Mouse (Mus musculus): ENCODE measurements at regions not wholly inside any gene's neighbourhood (a gene's known extent, or its start where the extent isn't known, plus 50 kb on each side); places are given as distances from the start of the nearest gene placed in this dataset.

DNA sequence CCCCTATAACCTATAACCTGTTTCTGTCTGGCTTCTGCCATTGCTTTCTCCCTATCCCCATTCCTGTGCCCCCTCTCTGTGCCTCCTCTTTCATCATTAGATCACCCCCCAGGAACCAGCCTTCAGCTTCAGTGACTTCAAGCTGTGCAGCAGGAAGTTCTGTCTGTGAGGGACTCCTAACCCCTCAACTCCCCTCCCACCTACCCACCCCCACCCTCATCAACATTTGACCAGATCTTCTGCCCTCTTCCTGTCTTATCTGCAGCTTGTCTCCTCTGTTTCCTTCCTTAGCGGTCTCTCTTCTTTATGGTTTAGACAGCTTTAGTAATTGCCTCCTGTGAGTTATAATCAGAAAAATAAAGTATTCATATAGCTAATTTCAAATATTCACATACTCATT is 266.6 kb upstream of the Gm765 start:
- DNase-seq (ENCODE audit: low spot score) = no peak

- DNase-seq (ENCODE audit: low spot score) = no peak
Measured at GRCm38 (mm10) chr6:98606680-98607079, 264.1 kb upstream of the Gm765 start.

GRCm38 (mm10) chr6:98597612-98598011 is 255.1 kb upstream of the Gm765 start:
- no peak for DNase-seq (ENCODE audit: low spot score)

DNA sequence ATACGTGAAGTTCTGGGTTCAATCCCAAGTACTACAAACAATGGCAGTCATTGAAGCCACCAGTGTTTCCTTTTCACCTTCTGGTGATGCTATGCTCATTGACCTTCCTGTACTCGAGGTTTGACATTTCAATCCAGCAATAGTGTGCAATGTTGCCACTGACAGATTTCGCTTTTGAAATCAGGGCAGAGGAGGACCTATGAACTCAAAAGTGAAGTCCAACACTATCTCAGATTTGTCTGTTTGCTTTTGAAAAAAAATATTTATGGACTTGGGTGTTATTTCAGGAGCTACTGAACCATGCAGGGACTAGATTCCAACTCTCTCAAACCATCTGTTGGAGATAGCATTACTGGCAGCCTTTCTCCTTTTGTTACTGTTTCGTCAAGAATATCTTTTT is 248.4 kb upstream of the Gm765 start:
- DNase-seq (ENCODE audit: low spot score) = no peak

DNA sequence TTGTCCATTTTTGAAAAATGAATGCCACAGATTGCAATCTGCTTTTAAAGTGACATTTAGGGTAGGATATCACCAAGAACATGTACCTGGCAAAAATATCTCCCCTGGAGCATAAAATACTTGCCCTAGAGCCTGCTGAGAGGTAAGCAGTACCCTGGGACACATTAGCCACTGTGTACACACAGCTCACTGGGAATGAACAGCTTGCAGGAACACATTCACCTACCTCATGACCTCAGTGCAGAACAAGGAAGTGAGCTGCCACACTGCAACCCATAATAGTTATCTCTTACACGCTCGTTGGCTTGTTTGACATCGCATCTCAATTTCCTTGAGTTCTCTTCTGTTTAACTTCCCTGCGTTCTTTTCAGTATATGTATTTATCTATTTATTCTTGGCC is 246.4 kb upstream of the Gm765 start:
- no peak for DNase-seq (ENCODE audit: low spot score)

- DNase-seq (ENCODE audit: low spot score) = no peak
Measured at GRCm38 (mm10) chr6:98584541-98584940, 242.0 kb upstream of the Gm765 start.

DNA sequence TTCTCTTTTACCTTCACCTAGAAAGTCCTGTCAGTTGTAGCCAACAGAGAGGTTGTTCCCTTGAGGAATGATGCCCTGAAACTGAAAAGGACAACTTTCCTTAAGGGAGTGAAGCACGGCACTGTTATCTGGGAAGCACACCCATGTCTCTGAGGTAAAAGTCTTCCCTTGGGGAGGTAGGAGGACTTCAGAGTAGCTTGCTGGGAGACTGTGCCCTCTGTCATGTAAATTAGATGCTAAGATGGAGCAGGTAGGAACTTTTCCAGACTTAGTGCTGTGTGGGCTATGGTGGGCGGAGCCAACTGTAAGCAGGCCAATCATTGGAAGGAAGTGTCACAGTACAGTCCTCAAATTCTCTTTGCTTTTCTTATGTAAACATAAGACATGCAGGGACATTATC is 240.3 kb upstream of the Gm765 start:
- no peak for DNase-seq (ENCODE audit: low spot score)

GRCm38 (mm10) chr6:98575227-98575626 is 232.7 kb upstream of the Gm765 start:
- no peak for DNase-seq (ENCODE audit: low spot score)

DNA sequence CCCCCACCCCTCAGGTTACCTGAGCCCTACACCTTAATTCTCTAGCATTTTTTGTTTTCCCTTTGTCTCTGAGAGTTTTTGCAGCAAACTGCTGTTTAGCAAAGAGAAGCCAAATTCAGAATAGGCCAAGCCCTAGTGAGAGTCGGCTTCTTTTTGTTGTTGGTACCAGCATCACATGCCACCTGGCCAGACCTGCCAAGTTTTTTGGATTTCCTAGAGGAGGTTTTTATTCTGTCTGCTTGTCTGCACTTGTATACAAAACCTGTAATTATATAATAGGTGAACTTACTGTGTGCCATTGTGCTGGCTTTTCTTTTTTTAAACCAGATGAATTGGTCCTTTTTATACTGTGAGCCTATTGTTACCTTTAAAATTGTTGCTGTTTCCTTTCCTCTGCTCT is 213.1 kb upstream of the Gm765 start:
- DNase-seq (ENCODE audit: low spot score) = no peak

- no peak for DNase-seq (ENCODE audit: low spot score)
Measured at GRCm38 (mm10) chr6:98553922-98554321, 211.4 kb upstream of the Gm765 start.

DNA sequence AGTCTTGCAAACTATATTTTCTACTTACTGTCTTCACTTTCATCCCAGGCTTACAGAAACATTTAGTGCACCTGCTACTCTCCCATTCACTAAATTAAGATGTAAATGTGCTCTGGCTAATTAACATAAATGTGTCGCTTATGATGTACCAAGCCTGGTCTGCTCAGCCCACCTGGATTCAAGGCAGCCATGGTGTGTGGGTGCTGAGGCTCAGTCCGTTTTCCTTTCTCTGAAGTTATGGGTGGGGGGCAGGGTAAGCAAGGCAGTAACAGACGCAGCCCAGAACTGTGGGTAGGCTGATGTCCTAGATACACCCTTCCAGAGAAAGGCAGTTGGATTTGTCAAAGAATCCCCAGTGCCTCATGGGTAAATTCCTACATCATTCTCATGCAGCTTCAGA is 209.2 kb upstream of the Gm765 start:
- DNase-seq (ENCODE audit: low spot score) = no peak

- no peak for DNase-seq (ENCODE audit: low spot score)
Measured at GRCm38 (mm10) chr6:98526882-98527440, 184.4 kb upstream of the Gm765 start.

DNA sequence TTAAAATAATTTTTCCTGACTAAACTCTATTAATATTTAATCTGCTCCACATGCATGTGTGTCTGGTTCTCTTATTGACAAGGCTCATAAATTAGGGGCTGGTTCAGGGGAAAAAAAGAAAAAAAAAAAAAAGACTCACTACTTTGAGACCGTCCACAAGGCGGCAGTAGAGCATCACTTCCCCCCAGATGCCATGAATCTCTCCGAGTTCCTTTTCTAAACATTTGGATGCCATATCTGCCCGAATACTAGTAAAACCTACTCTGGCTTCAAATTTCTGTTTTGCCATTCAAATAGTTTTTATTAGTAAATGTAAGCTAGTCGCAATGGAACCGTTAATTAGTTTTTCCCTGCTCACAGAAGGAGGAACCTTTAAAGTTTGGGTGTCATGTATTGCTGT is 182.7 kb upstream of the Gm765 start:
- peak; percentile 79 for DNase-seq (ENCODE audit: low spot score)

GRCm38 (mm10) chr6:98524659-98525058 is 182.1 kb upstream of the Gm765 start:
- no peak for DNase-seq (ENCODE audit: low spot score)

DNA sequence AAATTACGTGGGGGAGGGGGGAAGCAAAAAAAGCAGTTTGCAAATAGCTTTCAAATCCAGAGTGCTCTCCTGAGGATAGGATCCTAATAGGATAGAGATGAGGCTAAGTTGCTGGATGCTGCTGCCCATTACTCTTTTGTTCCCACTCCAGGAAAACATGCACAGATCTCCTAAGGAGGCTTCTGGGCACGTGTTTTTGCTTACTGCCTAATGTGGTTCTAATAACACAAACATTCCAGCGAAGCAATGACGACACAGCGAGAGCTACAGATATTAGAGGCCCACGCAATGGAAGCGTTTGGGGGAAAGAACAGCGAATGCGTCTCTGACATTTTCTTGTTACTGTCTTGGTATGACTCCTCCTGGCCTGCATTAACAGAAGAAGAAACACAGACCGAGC is 179.0 kb upstream of the Gm765 start:
- DNase-seq (ENCODE audit: low spot score) = no peak

- no peak for DNase-seq (ENCODE audit: low spot score)
Measured at GRCm38 (mm10) chr6:98514826-98515225, 172.3 kb upstream of the Gm765 start.

DNA sequence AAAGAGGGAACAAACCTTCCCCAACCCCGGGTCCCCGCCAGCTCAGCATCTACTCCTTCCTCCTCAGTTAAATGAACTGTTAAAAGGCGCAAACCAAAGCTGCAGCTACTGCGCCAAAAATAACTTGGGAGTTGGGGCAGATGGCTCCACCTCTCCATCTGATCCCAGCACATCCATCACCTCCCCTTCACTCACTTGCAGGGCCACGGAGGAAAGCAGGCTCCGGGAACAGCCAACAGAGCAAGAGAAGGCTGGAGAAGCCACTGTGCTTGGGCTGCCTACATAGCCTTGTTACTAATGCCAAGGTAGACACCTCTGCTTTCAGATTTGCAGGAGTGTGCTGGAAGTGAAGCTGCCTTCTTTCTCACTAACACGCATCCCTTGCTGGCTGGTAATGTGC is 171.8 kb upstream of the Gm765 start:
- DNase-seq (ENCODE audit: low spot score) = no peak

DNA sequence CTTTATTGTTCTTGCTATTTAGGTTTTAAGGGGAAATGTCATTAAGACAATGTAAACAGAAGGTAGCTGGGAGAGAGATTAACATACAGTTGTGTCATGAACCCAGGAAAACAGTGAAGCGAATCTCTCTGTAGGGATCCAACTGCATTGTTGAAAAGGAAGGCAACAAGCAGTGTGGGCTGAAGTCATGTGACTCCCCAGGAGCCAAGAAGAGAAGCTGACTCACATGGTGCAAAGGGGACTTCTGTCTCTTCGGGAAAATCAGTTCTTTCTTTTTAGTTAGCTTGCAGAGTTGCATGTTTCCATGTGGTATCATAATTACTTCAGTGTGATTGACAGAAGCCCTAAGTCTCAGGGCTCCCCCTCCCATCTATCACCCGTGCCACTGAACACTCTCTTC is 170.7 kb upstream of the Gm765 start:
- no peak for DNase-seq (ENCODE audit: low spot score)

DNA sequence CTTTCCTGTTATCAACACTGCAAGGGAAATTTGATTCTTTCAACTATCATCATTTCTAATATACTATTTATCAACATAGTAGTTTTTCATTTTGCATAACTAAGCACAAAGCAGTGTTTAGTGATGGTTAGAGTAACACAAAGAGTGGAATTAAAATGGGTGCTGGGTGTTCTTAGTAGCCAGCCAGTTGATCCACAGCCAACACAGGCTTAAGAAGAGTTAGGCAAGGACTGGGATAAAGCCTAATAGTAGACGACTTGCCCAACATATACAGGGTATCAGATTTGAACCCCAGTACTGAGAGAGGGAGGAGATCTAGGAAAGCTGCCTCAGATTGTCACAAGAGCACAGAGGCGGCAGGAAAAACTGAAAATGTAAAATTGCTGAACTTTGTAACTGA is 160.2 kb upstream of the Gm765 start:
- no peak for DNase-seq (ENCODE audit: low spot score)

GRCm38 (mm10) chr6:98499721-98500120 is 157.2 kb upstream of the Gm765 start:
- no peak for DNase-seq (ENCODE audit: low spot score)

DNA sequence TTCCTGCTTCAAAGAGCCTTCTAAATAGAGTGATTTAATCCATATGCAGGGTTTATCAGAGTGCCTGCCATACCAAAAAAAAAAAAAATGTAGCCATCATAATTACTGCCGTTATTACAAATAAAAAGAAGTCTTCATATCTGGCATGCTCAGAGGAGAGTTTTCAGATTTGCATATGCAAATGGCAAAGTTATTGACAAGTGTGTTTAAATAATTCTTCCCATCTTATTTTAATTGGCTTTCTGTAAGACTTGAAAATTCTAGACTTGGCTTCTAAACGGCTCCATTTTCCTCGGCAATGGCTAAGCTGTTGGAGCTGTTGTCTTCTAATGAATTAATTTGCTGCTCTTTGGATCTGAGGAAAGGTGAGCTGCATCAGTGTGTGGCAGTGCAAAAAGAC is 144.1 kb upstream of the Gm765 start:
- no peak for DNase-seq (ENCODE audit: low spot score)

DNA sequence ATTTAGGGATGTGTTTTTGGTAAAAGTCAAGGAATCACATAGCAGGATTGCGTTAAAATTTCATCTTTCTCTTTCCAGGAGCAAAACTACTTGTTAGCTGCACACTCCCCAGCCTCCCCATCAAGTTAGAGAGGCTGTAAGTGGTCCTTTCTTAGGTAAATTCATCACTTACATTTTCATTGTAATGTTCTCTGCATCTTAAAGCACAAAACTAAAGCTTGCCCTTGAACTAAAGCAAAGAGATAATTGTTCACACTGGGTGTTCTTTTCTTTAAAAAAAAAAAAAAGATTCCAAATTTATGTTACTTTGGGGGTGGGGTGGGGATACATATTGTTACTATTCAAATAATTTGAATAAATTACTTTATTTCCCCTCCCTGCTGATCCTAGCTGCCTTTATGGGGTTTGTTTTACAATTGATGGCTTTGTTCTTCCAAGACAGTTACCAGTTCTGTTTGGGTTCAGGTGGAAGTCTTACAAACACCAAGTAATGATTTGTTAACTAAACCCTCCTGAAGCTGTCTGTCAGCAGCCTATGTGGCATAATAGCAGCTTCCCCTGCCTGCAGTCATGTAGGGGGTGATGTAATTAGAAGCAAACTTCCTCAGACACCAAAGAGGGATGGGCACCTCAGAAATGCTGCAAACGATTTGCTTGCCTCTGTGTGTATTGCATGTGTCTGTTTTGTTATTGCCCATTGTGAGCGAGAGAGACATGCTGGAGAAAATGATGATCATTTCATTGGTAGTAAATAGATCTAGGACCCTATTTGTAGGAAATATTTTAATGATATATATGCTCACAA is 141.0 kb upstream of the Gm765 start:
- DNase-seq (ENCODE audit: low spot score) = no peak

DNA sequence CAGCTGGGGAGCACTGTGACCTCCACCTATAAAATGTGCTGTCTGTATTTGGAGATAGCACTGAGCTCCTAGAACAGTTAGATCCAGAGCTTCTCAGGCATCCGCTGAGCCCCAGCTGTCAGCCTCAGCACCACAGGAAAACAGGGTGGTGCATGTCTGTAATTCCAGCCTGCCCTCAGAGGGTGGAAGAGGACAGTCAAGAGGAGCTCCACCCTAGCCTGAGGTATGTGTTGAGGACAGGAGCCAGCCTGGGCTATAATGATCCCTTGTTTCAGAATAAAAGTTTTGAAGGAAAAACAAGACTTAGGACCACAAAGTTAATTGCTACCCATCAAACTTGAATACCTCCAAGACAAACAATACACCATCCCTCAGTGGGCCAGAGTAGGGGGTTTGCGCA is 139.8 kb upstream of the Gm765 start:
- no peak for DNase-seq (ENCODE audit: low spot score)

DNA sequence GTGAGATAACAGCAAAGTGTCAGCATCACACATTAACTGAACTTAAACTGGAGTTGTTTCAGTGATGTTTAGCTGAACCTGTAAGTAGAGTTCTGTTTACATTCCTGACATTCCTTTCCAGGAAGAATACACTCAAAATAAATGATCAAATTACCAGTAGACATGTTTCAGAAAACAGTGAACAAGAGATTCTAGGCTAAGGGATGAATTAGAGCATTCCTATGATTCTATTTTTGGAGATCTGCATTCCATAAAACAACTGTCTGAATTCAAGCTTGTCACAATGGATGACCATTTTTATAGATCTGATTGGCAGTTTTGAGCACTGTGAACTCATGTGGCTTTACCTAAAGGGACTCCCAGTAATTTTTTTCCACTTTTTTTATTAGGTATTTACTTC is 125.0 kb upstream of the Gm765 start:
- DNase-seq (ENCODE audit: low spot score) = no peak

Measured in testis, postnatal 10 days (tissue).